Mouse (Mus musculus) heart, postnatal 10 days (tissue): ENCODE results near the gene Serpinb13. TPM values are rescaled to one million over a fixed set of nuclear protein-coding genes. Genes with fewer than 3 reads are reported as not detected.
"Not testable (repeated sequence)": the region's sequence is repeated elsewhere in the genome, so short reads cannot be mapped to it uniquely, and the experiment has no call there.

Source experiments
- DNase-seq, 2 experiments: peaks; one replicate each; pipeline ENCODE4 v3.0.0; 2021
- intact Hi-C: fragments of 180-260 bp; cut with DNase I; formaldehyde crosslinking; loops from one replicate; pipeline ENCODE4 v1.15.1; 2025
- total RNA-seq, 2 experiments: library from RNA; stranded (reverse); gene quantifications; 2 replicates each; pipeline ENCODE4 v1.2.3; 2021

Gene Serpinb13
- total RNA-seq: not detected

GRCm38 (mm10) chr1:106980684-106981083, at the start of gene Serpinb13:
Gene Serpinb13 (plus strand): TSS chr1:106980984.
- intact Hi-C loops: no loop called here
- no peak for DNase-seq

DNA sequence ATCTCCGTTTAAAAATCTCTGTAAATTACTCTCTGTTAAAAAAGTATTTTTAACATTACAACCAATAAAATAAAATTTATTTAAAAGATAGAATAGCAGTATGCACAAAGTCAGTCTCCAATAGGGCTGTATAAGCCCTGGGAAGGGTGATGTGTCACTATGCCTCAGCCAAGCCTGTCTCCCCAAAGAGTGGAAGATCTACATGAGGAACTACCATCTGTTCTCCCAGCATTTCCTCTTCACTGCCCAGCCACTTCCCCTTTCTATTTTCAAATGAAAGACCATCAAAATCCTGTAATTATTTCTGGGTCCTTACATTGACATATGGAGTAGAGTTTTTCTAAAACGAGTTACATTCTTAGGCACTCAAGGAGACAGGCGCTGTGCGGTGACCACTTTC, 48.8 kb upstream of the Serpinb13 start:
- intact Hi-C loops: no loop called here
- DNase-seq: no peak

DNA sequence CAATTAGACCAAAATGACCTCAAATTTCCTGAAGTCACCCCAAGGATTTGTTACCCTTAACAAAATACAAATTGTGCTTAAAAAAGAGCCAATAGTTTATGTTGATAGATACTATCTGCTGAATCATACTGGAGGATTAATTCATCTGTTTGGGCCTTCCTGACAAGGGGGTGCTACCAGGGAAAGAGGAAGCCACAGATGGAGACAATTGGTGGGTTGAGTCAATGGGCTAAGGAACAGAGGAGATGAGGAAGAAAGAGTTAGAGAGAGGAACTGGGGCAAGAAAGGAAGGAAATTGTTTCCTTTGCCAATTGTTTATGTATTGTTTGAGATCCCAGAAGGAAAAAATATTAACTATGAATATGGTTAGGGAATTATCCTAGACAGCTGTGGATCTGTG, 47.1 kb upstream of the Serpinb13 start:
- intact Hi-C loops: no loop called here

DNA sequence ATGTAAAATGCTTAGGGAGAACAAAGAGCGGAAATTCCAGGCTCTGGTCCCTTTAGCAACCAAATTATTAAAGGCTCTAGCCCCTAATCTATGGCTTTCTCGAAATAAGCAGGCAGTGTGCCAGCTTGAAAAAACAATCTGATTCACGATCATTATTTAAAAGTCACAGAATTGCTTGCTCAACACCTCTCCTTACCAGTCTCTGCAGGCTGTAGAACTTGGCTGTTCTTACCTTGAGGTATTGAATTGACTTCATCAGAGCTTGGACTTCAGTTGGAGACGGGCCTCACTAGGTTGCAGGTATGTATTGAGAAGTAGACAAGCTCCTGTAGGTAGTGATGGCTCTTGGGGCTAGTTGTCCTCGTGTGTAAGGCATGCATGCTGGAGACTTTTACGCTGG, 46.5 kb upstream of the Serpinb13 start, which contains the start of gene Serpinb12:
Gene Serpinb12 (plus strand): TSS at position 185 of the 400 bp plus-strand sequence.
- intact Hi-C loops: no loop called here
- DNase-seq: no peak

More for the DNA sequence above, 47.1 kb upstream of the Serpinb13 start:
- DNase-seq: no peak

GRCm38 (mm10) chr1:106947217-106947616, 33.6 kb upstream of the Serpinb13 start:
- intact Hi-C loops: no loop called here
- DNase-seq: no peak

GRCm38 (mm10) chr1:106959981-106960380, 20.8 kb upstream of the Serpinb13 start:
- DNase-seq: no peak
- intact Hi-C loops: loop anchor here (5.0 kb wide), 1 partner anchor 58 kb away; no protein-coding TSS in a partner anchor

GRCm38 (mm10) chr1:106961023-106961422, 19.8 kb upstream of the Serpinb13 start:
- DNase-seq: peak in 1 of 2 experiments; percentile 2
- intact Hi-C loops: no loop called here

DNA sequence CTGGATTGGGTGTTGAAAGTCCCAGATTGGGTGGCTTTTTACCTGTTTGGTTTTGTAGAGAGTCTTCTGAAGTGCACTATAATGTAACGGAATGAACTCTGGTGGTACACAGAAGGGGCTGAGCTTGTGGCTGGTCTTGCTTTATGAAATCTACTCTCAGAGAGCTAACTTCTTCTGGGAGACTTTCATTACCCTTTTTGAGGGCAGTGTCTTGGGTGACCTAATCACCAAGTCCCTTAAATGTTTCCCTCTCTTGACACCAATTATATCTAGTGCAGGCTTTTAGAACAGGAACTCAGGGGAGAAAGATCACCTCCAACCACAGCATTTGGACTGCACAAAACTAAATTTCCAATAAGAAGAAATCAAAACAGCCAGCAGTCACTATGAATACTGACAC, 2.3 kb downstream of the Serpinb13 start:
- DNase-seq: no peak
- intact Hi-C loops: no loop called here

DNA sequence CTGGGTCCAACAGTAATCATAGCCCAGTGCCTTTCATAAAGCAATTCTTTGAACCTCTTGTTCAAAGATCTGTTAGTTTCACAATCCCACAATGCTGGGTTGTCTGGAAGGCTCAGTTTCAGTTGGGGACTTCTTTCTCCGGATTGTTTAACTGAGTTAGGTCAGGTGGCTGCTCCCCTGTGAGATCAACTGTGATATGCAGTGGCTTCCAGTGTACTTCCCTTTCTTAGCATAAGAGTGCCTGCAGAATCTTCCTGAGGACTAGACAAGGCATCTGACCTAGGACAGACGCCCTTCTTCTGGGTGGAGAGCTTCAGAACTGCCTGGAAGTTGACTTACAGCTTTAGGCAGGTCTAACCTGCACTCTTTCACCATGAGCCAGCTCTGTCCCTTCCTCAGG, 3.1 kb downstream of the Serpinb13 start:
- DNase-seq: no peak
- intact Hi-C loops: no loop called here

- DNase-seq: peak; percentile 56 to 59
- intact Hi-C loops: no loop called here
Observed at GRCm38 (mm10) chr1:107000424-107000823, 19.6 kb downstream of the Serpinb13 start.

- intact Hi-C loops: no loop called here
- no peak for DNase-seq
Observed at GRCm38 (mm10) chr1:107001754-107002153, 21.0 kb downstream of the Serpinb13 start.

GRCm38 (mm10) chr1:107006316-107006715, 25.5 kb downstream of the Serpinb13 start:
- intact Hi-C loops: loop anchor here (5.0 kb wide), 1 partner anchor 211 kb away; no protein-coding TSS in a partner anchor
- DNase-seq: no peak

- intact Hi-C loops: loop anchor here (5.0 kb wide), 1 partner anchor 468 kb away; no protein-coding TSS in a partner anchor
- peak; percentile 16 to 29 for DNase-seq
Observed at GRCm38 (mm10) chr1:107014530-107014929, 33.7 kb downstream of the Serpinb13 start.

DNA sequence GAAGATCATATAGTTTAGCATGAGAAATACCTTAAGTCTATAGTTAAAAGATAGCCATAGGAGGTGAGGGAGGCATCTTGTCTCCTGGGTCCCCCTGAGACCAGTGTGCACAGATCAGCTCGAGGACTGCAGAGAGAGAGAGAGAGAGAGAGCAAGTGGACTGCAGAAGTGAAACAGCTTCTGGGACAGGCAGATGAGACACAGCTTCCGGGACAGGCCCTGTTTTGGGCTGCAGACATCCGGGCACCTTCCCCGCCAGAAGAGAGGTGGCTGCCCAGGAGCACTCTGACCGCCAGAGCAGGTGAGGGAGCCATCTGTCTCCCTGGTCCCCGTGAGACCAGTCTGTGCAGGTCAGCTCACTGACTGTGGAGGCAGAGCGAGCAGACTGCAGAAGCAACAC, 34.4 kb downstream of the Serpinb13 start:
- intact Hi-C loops: no loop called here

DNA sequence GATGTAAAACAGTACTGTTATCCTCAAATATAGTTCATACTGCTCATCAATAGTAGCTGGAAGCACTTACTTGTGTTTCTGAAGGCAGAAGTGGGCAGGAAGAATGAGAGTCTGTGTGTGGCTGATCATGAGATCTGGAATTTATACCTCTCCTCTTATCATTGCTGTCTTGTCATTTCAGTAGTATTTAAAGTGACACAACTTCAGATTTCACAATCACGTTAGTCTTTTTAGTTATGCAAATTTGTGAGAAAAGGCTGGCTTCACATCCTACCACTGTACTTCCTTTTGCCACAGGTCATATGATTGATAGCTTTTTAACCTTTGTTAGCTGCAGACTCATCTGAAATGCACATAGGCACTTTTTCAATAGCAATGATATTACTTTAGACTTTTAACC, 45.1 kb downstream of the Serpinb13 start:
- DNase-seq: no peak
- intact Hi-C loops: no loop called here

More for the DNA sequence above, 34.4 kb downstream of the Serpinb13 start:
- no peak for DNase-seq

GRCm38 (mm10) chr1:107034236-107034635, 53.5 kb downstream of the Serpinb13 start:
- intact Hi-C loops, DNase-seq: not testable (repeated sequence)

Other genes with a start within 250 kb of the Serpinb13 start
- gene Kdsr, start 221.3 kb upstream of the Serpinb13 start, total RNA-seq: 10 to 100 TPM in 1 of 2 experiments, 1 to 10 TPM in 1; 9.0 to 10.2 TPM
- gene Vps4b, start 184.3 kb upstream of the Serpinb13 start, total RNA-seq: 10 to 100 TPM; 48.5 to 57.3 TPM
- gene Serpinb5, start 119.8 kb upstream of the Serpinb13 start, total RNA-seq: not detected
- not detected for gene Serpinb12, start 46.5 kb upstream of the Serpinb13 start, total RNA-seq
- not detected for gene Serpinb3a, start 71.3 kb downstream of the Serpinb13 start, total RNA-seq
- not detected for gene Serpinb3d, start 102.5 kb downstream of the Serpinb13 start, total RNA-seq